Mouse (Mus musculus) kidney, postnatal 0 days (tissue): ENCODE data around the gene Cmas. TPM values are rescaled to one million over a fixed set of nuclear protein-coding genes. Genes with fewer than 3 reads are reported as not detected.

Source experiments
- ATAC-seq: fragments of 200-750 bp; cut with Nextera tagmentation; replicated peaks from 2 replicates; pipeline ENCODE4 v1.8.0; 2017; ENCODE audit warnings: low read depth, moderate number of reproducible peaks, moderate TSS enrichment, moderate library complexity; ENCODE audit not compliant: low FRiP score
- DNase-seq: peaks from one replicate; pipeline ENCODE4 v3.0.0-alpha.2; 2016; ENCODE audit warnings: low spot score
- H3K27ac ChIP-seq: fragments of 300-500 bp; sonication (generic); 2 replicates; pipeline ENCODE4 v1.5.1; 2014; ENCODE audit warnings: mild to moderate bottlenecking
- H3K27me3 ChIP-seq: fragments of 300-500 bp; sonication (generic); 2 replicates; pipeline ENCODE4 v1.6.1; 2014; ENCODE audit warnings: low read length, mixed read lengths; ENCODE audit not compliant: insufficient read depth
- H3K36me3 ChIP-seq: fragments of 300-500 bp; sonication (generic); 2 replicates; pipeline ENCODE4 v1.6.1; 2014; ENCODE audit warnings: low read length, mixed read lengths; ENCODE audit not compliant: insufficient read depth
- H3K4me1 ChIP-seq: fragments of 300-500 bp; sonication (generic); replicated peaks from 2 replicates; pipeline ENCODE4 v1.6.1; 2014; ENCODE audit warnings: antibody characterized with exemption, low read length, mixed read lengths; ENCODE audit not compliant: insufficient read depth
- H3K4me2 ChIP-seq: fragments of 300-500 bp; sonication (generic); 2 replicates; pipeline ENCODE4 v1.6.1; 2014; ENCODE audit warnings: mild to moderate bottlenecking, low read length, moderate library complexity, mixed read lengths
- H3K4me3 ChIP-seq: fragments of 300-500 bp; sonication (generic); replicated peaks from 2 replicates; pipeline ENCODE4 v1.5.1; 2014; ENCODE audit warnings: low read depth, low read length
- H3K9ac ChIP-seq: fragments of 300-500 bp; sonication (generic); 2 replicates; pipeline ENCODE4 v1.6.1; 2014; ENCODE audit warnings: low read depth, low read length
- H3K9me3 ChIP-seq: fragments of 300-500 bp; sonication (generic); replicated peaks from 2 replicates; pipeline ENCODE4 v1.6.1; 2016; ENCODE audit warnings: low read length, inconsistent platforms, mixed read lengths
- CTCF ChIP-seq: IDR thresholded peaks from 2 replicates; pipeline ENCODE4 v1.5.1; 2016; ENCODE audit warnings: antibody characterized with exemption, low read depth, mild to moderate bottlenecking, moderate library complexity
- WGBS: fragments of 180-500 bp; shearing (Covaris S2); extraction: QIAGEN DNeasy Blood & Tissue Kit; methylation state at CpG from one replicate; pipeline ENCODE4 v1.1.7; 2014; 5-methylcytosine and 5-hydroxymethylcytosine counted together
- polyA plus RNA-seq: library from polyadenylated mRNA; unstranded; fragments of >200 nt; fragmentation: Nextera tagmentation; extraction: Ambion mirVana; gene quantifications from 2 replicates; pipeline ENCODE4 v1.2.1, GENCODE M21; 2015

Cmas gene
- polyA plus RNA-seq, 1 experiment from 2014 or later = 63.2 TPM

- TF ChIP-seq CTCF = no peak
- Histone ChIP-seq H3K27me3 (no peaks in the 10 kb centered on the region), H3K36me3 (no peaks in the 10 kb centered on the region), H3K27ac (no peak overlapping the region), H3K9ac (no peak overlapping the region), H3K9me3 (no peaks in the 10 kb centered on the region), H3K4me2 (no peak overlapping the region), H3K4me3 (no peak overlapping the region), H3K4me1 (no peaks in the 10 kb centered on the region)
- DNase-seq = no peak
- ATAC-seq = no peak
- WGBS = 89% methylated on average over 21 of the region's 21 CpGs
Observed at GRCm38 (mm10) chr6:142786106-142786505, 29.6 kb downstream of the Cmas start.

- no peaks in the 10 kb centered on the region for H3K36me3 ChIP-seq
- H3K9me3 ChIP-seq = no peaks in the 10 kb centered on the region
- no peaks in the 10 kb centered on the region for H3K4me1 ChIP-seq
- H3K4me2 ChIP-seq = no peak overlapping the region
- 47% methylated on average over 18 of the region's 18 CpGs for WGBS
- no peak for ATAC-seq
- no peaks in the 10 kb centered on the region for H3K27me3 ChIP-seq
- no peak overlapping the region for H3K9ac ChIP-seq
- no peak for TF ChIP-seq CTCF
- peak; percentile 38 for DNase-seq
- no peak overlapping the region for H3K27ac ChIP-seq
- no peak overlapping the region for H3K4me3 ChIP-seq
Observed at GRCm38 (mm10) chr6:142788042-142788987, 31.8 kb downstream of the Cmas start.

- Histone ChIP-seq H3K4me3 (no peak overlapping the region), H3K36me3 (no peaks in the 10 kb centered on the region), H3K4me2 (no peak overlapping the region), H3K4me1 (no peaks in the 10 kb centered on the region), H3K9me3 (no peaks in the 10 kb centered on the region), H3K9ac (no peak overlapping the region), H3K27me3 (no peaks in the 10 kb centered on the region), H3K27ac (no peak overlapping the region)
- TF ChIP-seq CTCF = no peak
- 94% methylated on average over 10 of the region's 10 CpGs for WGBS
- ATAC-seq = no peak
- no peak for DNase-seq
Observed at GRCm38 (mm10) chr6:142789736-142790135, 33.2 kb downstream of the Cmas start.

GRCm38 (mm10) chr6:142792241-142792968, 35.9 kb downstream of the Cmas start:
- no peaks in the 10 kb centered on the region for H3K4me1 ChIP-seq
- no peaks in the 10 kb centered on the region for H3K9me3 ChIP-seq
- ATAC-seq = no peak
- no peak overlapping the region for H3K9ac ChIP-seq
- no peak overlapping the region for H3K4me2 ChIP-seq
- no peak for DNase-seq
- TF ChIP-seq CTCF = no peak
- H3K27ac ChIP-seq = no peak overlapping the region
- H3K4me3 ChIP-seq = no peak overlapping the region
- H3K27me3 ChIP-seq = no peaks in the 10 kb centered on the region
- WGBS = 63% methylated on average over 13 of the region's 13 CpGs
- H3K36me3 ChIP-seq = no peaks in the 10 kb centered on the region

GRCm38 (mm10) chr6:142793468-142793867, 37.0 kb downstream of the Cmas start:
- Histone ChIP-seq H3K27ac (no peak overlapping the region), H3K4me2 (no peak overlapping the region), H3K9me3 (no peaks in the 10 kb centered on the region), H3K36me3 (no peaks in the 10 kb centered on the region), H3K4me1 (no peaks in the 10 kb centered on the region), H3K27me3 (no peaks in the 10 kb centered on the region), H3K9ac (no peak overlapping the region), H3K4me3 (no peak overlapping the region)
- peak; percentile 31 for DNase-seq
- 37% methylated on average over 7 of the region's 7 CpGs for whole genome bisulfite sequencing
- TF ChIP-seq CTCF = no peak
- ATAC-seq = no peak

- Histone ChIP-seq H3K9ac (no peak overlapping the region), H3K36me3 (no peaks in the 10 kb centered on the region), H3K27me3 (no peaks in the 10 kb centered on the region), H3K27ac (no peak overlapping the region), H3K4me2 (no peak overlapping the region), H3K4me1 (no peaks in the 10 kb centered on the region), H3K9me3 (no peaks in the 10 kb centered on the region), H3K4me3 (no peak overlapping the region)
- ATAC-seq = no peak
- 92% methylated on average over 9 of the region's 9 CpGs for WGBS
- no peak for TF ChIP-seq CTCF
- DNase-seq = no peak
Observed at GRCm38 (mm10) chr6:142795087-142795486, 38.6 kb downstream of the Cmas start.
